ENCODE assay signal across 9 mouse cellular contexts in the genomic region with DNA sequence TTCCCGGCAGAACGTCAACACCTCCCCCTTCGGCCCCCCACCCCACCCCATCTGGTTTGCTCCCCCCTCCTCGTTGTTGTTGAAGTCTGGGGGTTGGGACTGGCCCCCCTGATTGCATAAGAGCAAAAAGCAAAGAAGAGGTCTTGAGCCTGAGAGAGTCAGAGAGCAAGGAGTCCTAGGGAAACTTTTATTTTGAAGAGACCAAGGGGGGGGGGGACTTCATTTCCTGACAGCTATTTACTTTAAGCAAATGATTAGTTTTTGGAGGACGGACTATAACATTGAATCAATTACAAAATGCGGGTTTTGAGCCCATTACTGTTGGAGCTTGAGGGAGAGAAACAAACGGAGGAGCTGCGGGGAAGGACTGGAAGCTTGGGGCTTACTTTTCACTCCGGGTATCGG. TPM values are rescaled to one million over a fixed set of nuclear protein-coding genes. Genes with fewer than 3 reads are reported as not detected.
DNase-seq lines count a peak whose midpoint lies in the region; ATAC-seq lines count a peak whose summit lies in the region.
"Had no signal": no experiment of that assay in that cellular context is flagged by ENCODE, and none has a peak within 500 bp of the region (broad histone marks: within the 10 kb centered on the region; RNA-seq: fewer than 3 reads in every experiment).

A gene (plus strand): TSS at position 272 of the 405 bp plus-strand sequence.

- no peak for ATAC-seq in hindbrain, embryonic 12.5 days (ENCODE audit: low FRiP score)
- ATAC-seq in limb, embryonic 11.5 days (ENCODE audit: insufficient number of reproducible peaks, low FRiP score, low TSS enrichment, low read depth), result no peak

- peaks cover 90% of the 10 kb centered on the region for H3K27me3 ChIP-seq in hindbrain, embryonic 12.5 days
- no peaks in the 10 kb centered on the region for H3K27me3 ChIP-seq in limb, embryonic 11.5 days (ENCODE audit: control insufficient read depth, insufficient read depth, low read length)

- peak within 1 kb of the TSS; percentile 83 for H3K27ac ChIP-seq in hindbrain, embryonic 12.5 days
- peak within 1 kb of the TSS; percentile 99 for H3K27ac ChIP-seq in limb, embryonic 11.5 days (replicated peaks; ENCODE audit: low read depth, low read length)
- H3K27ac ChIP-seq: macrophage had no signal

- WGBS in hindbrain, embryonic 12.5 days, result under 1% methylated on average over 10 of the region's 10 CpGs
- under 1% methylated on average over 10 of the region's 10 CpGs for WGBS in limb, embryonic 11.5 days

- peak within 1 kb of the TSS; percentile 53 for H3K4me3 ChIP-seq in hindbrain, embryonic 12.5 days
- H3K4me3 ChIP-seq in limb, embryonic 11.5 days (ENCODE audit: low read depth, low read length), result peak within 1 kb of the TSS; percentile 89

- H3K9ac ChIP-seq in hindbrain, embryonic 12.5 days, result peak within 1 kb of the TSS; percentile 65
- H3K9ac ChIP-seq in limb, embryonic 11.5 days (ENCODE audit: low read length), result peak within 1 kb of the TSS; percentile 97

- peak; percentile 24 to 29 for DNase-seq in right cerebral cortex, postnatal 10 days (ENCODE audit: low spot score in 2 of 2)
- no peak for DNase-seq in right cerebral cortex, postnatal 25 days
- DNase-seq in forelimb bud, embryonic 11.5 days (ENCODE audit: low read depth, low spot score), result peak; percentile 90
- DNase-seq in limb, embryonic 11.5 days (ENCODE audit: low spot score), result peak; percentile 75
- peak; percentile 63 for DNase-seq in neural tube, embryonic 10.5 days (ENCODE audit: extremely low spot score, low spot score)
- no peak for DNase-seq in right cerebral cortex, postnatal 14 days
- DNase-seq in cerebellum, postnatal 25 days, result no peak

- H3K4me1 ChIP-seq in hindbrain, embryonic 12.5 days, result peaks cover 57% of the 10 kb centered on the region
- H3K4me1 ChIP-seq in limb, embryonic 11.5 days (ENCODE audit: control insufficient read depth, insufficient read depth, low read length), result peaks cover 21% of the 10 kb centered on the region

- H3K9me3 ChIP-seq in hindbrain, embryonic 12.5 days (replicated peaks), result no peaks in the 10 kb centered on the region
- H3K9me3 ChIP-seq in limb, embryonic 11.5 days (ENCODE audit: control insufficient read depth, low read length), result no peaks in the 10 kb centered on the region

- peak within 1 kb of the TSS; percentile 90 for H3K4me2 ChIP-seq in hindbrain, embryonic 12.5 days (replicated peaks)
- H3K4me2 ChIP-seq in limb, embryonic 11.5 days (ENCODE audit: low read depth, severe bottlenecking), result peak within 1 kb of the TSS; percentile 65

- no peaks in the 10 kb centered on the region for H3K36me3 ChIP-seq in hindbrain, embryonic 12.5 days
- H3K36me3 ChIP-seq in limb, embryonic 11.5 days (ENCODE audit: control insufficient read depth, insufficient read depth, low read length), result no peaks in the 10 kb centered on the region

RNA-seq across cellular contexts. Expression of the gene that starts here (rescaled TPM):
- 50.1 and 60.1 TPM in 2 replicates for polyA plus RNA-seq in hindbrain, embryonic 12.5 days (2016; fragmentation: Nextera tagmentation; extraction: Ambion mirVana)
- 124 and 138 TPM in 2 replicates for polyA plus RNA-seq in limb, embryonic 11.5 days (2014; fragmentation: Nextera tagmentation; extraction: Ambion mirVana)
- polyA plus RNA-seq: macrophage had no signal

Comparison
In these comparisons a context has a peak if more than half of its experiments do, and no peak if none do; other contexts are left out.
1. DNase-seq: peak in right cerebral cortex, postnatal 10 days (2 of 2), forelimb bud, embryonic 11.5 days (single experiment), limb, embryonic 11.5 days (single experiment) and neural tube, embryonic 10.5 days (single experiment); none in right cerebral cortex, postnatal 25 days (single experiment), right cerebral cortex, postnatal 14 days (single experiment) and cerebellum, postnatal 25 days (0 of 2).